Mouse (Mus musculus) skeletal muscle tissue, adult 2 months (tissue): Measurements from ENCODE around the gene Tnk2.

Experiments
- DNase-seq: peaks from one replicate; pipeline ENCODE4 v3.0.0-alpha.2; 2012; ENCODE audit warnings: low read depth, low spot score

Tnk2 gene

GRCm38 (mm10) chr16:32677040-32677700 is 33.5 kb downstream of the Tnk2 start:
- no peak for DNase-seq

GRCm38 (mm10) chr16:32677903-32678302 is 34.2 kb downstream of the Tnk2 start:
- DNase-seq = no peak

- no peak for DNase-seq
Observed at GRCm38 (mm10) chr16:32678812-32679211, 35.1 kb downstream of the Tnk2 start.

GRCm38 (mm10) chr16:32679976-32680375 is 36.3 kb downstream of the Tnk2 start:
- DNase-seq = no peak

GRCm38 (mm10) chr16:32680806-32681205 is 37.1 kb downstream of the Tnk2 start:
- no peak for DNase-seq

DNA sequence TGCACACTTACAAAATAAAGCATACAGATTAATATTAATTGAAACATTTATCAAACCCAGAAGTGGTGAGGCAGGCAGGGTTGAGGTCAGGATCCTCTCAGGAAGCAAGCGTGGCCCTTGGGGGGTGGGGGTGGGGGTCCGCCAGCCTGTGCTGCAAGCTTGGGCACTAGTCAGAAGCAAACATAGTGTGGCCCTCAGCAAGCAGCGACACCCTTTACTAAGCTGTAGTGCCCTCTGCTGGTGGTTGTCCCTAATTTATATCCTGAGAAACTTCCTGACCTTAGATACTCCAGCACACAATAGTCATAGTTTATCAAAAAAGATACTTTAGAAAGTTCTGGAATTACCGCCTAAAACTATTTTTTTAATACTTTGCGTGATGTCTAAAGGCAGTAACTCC is 38.5 kb downstream of the Tnk2 start:
- peak; percentile 75 for DNase-seq

- DNase-seq = no peak
Observed at GRCm38 (mm10) chr16:32682841-32683240, 39.2 kb downstream of the Tnk2 start.

DNA sequence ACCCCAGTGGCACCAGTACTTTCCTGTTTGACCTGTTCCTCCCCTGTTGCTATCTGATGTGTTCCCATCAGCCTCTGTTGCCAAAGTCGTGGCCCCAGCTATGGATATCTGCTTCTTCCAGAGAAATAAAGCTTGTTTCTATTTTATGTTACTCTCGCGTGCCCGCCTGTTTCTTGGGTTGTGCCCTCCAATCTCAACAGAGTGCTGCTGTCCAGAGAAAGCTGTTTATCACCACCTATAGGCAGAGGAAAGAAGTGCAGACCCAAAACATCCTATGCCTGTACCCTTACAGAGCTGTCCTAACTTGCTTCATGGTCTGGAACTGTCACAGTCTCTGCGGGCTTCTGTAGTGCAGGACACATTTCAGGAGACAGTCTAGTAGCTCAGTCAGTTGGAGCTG is 39.7 kb downstream of the Tnk2 start:
- no peak for DNase-seq

DNA sequence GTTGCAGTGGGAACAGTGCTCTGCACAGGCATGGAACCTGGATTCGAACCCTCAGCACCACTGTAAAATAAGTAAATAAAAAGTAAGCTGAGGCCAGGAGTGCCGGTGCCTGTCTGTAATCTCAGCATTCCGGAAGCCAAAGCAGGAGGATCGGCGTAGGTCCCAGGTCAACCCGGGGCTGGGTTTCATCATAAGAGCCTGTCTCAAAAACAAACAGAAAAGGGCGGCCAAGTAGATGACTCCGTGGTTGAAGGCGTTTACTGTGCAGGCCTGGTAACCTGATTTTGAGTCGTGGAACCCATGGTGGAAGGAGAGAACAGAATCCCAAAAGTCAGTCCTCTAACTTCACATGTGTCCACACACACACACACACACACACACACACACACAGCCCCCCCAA is 41.7 kb downstream of the Tnk2 start:
- DNase-seq = no peak

DNA sequence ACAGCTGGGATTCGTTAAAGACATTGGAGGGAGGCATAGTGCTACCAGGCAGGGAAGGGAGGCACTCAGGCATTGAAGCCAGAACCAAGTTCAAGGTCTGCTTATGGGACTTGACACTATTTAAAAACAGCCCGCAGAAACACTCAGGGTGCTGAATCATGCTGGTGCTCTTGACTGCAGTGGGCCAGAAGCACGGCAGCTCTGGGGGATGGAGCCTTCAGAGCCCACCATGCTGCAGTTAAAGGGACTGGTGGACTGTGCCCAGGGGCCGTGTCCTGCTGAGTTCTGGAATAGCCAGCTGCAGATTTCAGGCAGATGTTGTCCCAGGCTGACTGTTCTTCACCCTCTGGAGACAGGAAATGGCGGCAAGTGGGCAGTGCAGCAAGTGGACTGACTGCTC is 42.3 kb downstream of the Tnk2 start:
- DNase-seq = no peak

DNA sequence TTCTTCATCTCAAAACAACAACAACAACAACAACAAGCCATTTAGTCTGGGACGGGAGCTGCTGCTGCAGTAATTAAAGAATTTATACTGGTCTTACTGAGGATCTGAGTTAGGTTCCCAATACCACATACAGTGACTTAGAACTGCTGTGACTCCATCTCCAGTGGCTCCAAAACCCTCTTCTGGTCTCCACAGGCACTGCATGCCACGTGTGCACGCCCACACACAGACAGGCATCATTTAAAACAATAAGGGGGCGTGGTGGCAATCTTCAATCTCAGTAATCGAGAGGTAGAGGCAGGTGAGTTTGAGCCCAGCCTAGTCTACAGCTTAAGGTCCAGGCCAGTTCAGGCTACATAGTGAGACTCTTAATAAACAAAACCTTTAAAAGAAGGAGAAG is 43.5 kb downstream of the Tnk2 start:
- no peak for DNase-seq

DNA sequence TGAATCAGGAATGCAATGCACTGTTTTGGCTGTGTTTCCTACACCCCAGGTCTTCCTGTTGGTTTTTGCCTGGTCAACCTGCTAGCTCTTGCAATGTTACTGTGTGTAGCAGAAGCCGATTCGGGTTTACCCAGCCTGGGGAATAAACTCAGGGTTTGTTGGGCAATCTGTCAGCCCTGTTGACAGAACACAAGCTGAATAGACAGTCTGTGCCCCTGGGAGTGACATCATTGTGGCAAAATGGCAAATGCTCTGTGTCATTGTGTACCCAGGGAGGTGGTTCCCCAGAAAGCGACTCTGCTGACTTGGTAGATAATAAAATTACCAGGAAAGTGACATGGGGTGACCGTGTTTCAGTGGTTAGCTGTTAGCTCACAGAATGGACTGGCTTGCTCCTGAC is 45.1 kb downstream of the Tnk2 start:
- DNase-seq = no peak

GRCm38 (mm10) chr16:32689501-32689900 is 45.8 kb downstream of the Tnk2 start:
- DNase-seq = no peak

DNA sequence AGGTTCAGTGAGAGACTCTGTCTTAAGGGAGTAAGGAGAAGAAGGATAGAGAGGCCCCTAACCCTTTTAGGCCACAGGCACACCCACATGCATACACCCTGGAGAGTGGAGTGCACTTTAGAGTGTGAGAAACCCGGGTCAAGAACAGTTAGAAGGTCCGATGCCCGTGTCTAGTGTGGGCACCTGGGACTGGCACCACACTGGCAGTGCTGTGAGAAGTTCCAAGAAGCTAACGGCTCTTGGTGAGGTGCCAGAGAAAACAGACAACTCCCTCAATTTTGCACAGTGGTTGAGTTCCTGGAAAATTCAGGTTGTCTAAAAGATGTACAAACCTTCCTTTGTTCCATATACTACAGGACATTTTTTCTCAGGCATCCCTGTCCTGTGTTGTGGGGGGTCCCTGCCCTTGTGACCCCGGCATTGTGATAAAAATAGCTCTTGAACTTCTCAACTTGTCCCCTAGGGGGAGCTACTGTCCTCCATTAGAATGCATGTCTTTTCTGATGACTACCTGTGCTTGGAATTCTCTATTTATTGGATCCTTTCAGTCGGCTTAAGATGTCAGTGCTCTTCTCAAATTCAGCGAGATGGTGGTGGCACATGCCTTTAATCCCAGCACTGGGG is 53.3 kb downstream of the Tnk2 start:
- DNase-seq = no peak

DNA sequence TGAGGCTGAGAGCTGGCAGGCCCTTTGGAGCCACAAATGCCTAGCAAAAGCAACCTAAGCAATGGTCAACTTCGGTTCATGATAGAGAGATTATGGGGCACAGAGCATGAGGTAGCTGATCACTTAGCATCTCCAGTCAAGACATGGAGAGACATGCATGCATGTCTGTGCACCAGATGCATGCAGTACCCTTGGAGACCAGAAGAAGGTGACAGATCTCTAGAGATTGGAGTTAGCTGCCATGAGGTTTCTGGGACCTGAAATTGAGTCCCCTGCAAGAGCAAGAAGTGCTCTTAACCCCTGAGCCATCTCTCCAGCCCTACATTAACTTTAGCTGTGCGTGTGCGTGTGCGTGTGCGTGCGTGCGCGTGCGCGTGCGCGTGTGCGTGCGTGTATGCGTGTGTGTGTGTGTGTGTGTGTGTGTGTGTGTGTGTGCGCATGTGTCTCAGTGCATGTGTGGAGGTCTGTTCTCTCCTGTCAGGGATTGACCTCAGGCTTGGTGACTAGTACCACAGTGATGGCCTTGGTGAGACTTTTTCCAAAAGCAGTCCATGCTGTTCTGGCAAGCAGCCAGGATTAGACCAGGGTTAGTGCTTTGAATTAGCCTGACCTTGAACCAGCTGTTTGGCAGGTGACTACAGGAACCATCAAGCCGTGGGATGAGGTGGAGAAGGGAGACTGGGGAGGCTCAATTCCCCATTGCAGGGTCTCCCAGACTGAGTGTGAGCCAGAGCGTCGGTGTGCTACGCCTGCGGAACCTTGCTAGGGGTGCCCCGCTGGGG is 54.2 kb downstream of the Tnk2 start:
- DNase-seq = no peak

- DNase-seq = no peak
Observed at GRCm38 (mm10) chr16:32698550-32698949, 54.9 kb downstream of the Tnk2 start.

DNA sequence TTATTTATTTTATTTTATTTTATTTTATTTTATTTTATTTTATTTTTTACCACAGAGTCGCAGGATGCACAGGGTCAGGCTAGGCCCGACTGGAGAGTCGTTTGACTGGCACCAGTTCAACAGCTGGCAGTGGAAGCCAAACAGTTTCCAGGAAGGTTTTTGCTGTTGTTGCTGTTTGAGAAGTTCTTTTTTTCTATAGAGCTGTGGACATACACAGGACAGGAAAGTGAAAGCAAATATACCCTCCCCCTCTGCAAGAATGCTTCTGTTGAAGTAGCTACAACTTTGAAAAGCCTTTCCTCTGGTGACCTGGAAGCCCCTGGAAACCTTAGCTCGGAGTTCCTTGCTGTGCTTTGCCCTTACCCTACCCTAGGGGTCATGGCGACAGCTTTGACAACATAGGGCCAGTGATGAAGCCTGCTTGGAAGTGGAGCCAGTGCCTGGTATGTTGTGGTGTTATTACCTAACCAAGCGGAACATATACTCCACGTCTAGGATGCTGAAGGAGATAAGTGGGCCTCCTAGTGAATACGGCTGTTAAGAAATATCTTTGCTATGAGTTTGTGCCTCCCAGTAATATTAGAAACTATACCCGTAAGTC is 59.7 kb downstream of the Tnk2 start:
- no peak for DNase-seq

GRCm38 (mm10) chr16:32705606-32706005 is 61.9 kb downstream of the Tnk2 start:
- DNase-seq = no peak

GRCm38 (mm10) chr16:32707111-32707823 is 63.6 kb downstream of the Tnk2 start:
- DNase-seq = no peak

DNA sequence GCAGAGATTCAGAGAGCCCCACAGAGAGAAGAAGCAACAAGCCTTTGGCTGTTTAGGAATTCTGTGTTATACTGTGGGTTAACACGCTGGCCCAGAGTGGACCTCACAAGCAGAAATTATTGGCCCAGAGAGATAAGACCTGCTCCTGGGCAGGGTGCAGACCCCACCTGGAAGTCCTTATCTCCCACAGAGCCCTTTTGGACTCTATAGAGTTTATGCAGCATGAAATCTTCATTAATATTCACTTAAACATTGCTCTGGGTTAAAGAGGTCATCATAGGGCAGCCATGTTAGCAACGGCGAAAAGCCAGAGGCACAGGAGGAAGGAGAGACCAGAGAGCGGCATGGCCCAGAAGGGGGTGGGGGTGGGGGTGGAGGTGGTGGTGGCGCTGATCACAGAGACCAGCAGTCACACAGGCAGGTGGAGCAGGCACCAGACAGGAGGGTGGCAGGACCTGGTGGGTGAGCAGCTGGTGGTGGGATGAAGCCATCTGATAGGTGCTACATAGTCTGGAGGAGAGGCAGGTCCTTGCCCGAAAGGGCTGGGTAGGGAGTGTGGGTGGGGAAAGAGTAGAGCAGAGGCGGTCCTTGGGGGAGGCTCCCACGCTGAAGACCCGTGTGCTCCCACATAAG is 64.3 kb downstream of the Tnk2 start:
- DNase-seq = no peak

DNA sequence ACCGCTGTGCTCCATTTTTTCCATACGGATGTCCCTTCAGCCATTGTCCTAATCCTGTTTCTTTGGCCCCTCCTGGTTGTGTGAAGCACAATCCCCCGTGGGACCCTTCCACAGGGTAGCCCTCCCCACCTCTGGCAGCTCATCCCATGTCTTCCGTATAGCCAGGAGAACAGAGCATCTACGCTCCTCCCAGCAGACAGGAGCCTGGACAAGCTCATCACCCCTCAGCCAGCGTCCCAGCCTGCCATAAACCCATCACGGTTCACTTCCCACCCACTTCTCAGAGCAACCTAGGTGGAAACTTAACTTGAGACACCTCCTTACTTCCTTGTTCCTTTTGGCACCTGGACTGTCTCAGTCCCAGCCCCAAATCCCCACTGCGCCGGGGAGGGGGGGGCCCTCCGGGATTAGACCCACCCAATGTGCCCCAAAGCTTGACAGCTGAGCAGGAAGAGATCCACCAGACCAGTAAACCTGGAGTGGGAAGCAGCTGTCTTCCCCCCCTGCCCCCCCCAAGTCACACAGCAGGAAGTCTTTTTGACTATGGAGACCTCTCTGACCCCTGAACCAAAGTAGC is 64.9 kb downstream of the Tnk2 start:
- no peak for DNase-seq
